Mouse (Mus musculus) testis, postnatal 10 days (tissue): ENCODE data around the gene Aldh3b3.

Experiments used
- DNase-seq: peaks from one replicate; pipeline ENCODE4 v3.0.0; 2021; ENCODE audit warnings: low spot score

The Aldh3b3 gene

GRCm38 (mm10) chr19:4001752-4002151, 43.3 kb downstream of the Aldh3b3 start:
- DNase-seq = peak; percentile 38

GRCm38 (mm10) chr19:4003112-4003511, 44.7 kb downstream of the Aldh3b3 start, which contains the start of gene Doc2g:
Doc2g (plus strand) TSS chr19:4003313.
- no peak for DNase-seq

- DNase-seq = peak; percentile 41
Measured at GRCm38 (mm10) chr19:4003641-4004040, 45.2 kb downstream of the Aldh3b3 start.

DNA sequence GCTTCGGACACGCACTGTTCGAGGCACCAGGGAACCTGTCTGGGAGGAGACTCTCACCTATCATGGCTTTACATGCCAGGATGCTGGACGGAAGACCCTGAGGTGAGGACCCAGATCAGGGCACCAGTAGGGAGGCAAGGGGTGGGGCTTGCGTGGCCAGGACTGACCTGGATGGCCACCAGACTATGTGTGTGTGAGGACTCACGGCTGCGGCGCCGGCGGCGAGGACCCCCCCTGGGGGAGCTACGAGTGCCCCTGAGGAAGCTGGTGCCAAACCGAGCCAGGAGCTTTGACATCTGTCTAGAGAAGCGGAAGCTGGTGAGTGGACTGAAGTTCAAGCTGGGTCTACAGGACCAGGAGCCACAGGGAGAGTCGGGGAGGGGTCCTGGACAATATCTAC, 45.9 kb downstream of the Aldh3b3 start:
- DNase-seq = peak; percentile 46

DNA sequence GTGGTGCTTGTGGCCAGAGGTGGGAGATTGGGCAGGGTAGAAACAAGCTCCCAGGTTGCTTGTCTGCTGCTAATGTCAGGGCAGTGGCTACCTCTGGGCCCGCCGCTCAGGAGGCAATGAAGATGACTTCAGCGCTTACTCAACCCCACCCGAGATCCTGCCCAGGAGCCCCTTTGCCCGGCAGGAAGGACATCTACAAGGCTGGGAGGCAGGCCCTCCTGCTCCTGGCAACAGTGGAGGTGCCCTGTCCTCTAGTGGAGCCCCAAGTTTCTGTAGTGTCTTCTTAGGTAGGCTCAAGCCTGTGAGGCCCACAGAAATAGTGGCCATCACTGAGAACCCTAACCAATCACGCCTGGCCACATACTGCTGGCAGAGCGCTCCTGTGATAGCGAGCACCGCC, 46.6 kb downstream of the Aldh3b3 start:
- peak; percentile 36 for DNase-seq

GRCm38 (mm10) chr19:4005971-4006370, 47.5 kb downstream of the Aldh3b3 start:
- peak; percentile 39 for DNase-seq

DNA sequence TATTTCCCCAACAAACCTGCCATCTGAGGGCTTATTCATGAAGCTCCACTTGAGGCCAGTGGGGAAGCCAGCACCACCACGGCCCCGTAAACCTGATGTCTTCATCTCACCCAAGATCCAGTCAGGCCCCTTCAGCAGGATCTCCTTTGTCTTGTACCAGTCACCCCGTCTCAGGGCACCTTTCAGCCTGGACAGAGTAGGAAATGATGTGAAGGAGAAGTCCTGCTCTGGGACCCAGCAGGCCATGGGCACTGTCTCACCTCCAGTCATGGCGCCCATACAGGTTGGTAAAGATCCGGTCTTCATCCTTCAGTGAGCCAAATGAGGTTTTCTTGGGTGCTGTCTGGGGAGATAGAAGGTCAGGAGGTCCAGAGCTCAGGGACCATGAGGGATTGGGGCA, 52.6 kb downstream of the Aldh3b3 start:
- DNase-seq = no peak

DNA sequence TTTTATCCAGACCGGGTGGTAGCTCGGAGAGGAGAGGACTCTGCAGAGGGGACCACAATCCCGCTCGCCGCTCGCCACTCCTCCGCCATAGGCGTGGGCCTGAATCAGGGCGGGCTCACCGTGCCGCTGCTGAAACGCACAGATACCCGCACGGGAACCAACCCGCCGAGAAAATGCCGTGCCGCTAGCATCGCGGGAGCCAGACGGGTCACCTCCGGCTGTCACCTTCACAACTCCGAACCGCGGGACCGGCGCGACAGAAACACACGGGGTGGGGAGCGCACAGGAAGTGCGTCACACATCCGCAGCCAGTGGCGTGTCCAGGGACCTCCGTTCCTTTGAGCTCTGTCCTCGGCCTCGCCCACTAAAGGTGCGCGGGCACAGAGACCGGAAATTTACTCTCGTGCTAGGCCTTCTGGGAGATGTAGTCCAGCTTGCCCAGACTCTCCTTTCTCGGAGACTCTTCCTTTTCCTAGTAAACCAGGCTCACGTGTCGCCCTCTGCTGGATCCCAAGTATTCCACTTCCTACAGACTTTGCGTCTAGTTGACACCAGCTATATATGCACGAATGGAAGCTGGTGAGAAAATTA, 54.1 kb downstream of the Aldh3b3 start, which contains the start of gene Ndufv1:
TSS of gene Ndufv1 (minus strand) at position 375 of the 591 bp plus-strand sequence.
- DNase-seq = peak; percentile 95

DNA sequence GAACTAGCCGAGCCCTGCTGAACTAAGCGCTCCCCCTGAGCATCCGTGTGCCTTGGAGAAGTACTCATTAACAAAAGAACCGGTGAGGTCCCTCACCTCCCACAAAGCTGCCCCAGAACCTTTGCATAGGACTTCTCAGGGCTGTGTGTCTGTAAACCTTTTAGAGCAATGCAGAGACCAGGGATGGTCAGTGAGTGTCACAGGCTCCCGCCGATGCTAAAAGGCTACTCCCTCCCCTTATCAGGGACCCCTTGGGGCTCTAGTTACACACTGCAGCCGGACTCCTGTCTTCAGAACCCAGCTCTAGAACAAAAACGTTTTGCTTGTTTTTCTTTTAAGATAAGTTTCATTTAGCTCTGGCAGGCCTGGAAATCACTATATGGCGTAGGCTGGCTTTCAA, 54.6 kb downstream of the Aldh3b3 start:
- DNase-seq = no peak

DNA sequence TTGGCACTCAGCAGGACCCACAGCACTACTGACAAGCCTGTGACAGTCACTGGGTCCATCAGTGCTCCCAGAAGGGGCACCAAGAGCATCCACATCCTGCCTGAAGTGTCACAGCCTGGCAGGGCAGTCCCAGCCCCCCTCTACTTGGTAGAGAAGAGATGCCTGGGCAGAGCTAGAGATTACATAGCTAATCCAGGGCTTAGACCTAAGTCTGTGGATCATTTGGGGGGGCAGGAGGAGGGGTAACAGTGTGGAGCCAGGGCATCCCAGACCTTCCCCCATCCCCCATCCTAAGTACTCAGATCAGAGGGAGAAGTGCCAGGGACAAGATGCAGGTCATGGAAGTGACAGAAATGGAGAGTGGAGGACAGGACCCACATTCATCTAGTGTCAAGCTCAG, 56.4 kb downstream of the Aldh3b3 start:
- DNase-seq = no peak

DNA sequence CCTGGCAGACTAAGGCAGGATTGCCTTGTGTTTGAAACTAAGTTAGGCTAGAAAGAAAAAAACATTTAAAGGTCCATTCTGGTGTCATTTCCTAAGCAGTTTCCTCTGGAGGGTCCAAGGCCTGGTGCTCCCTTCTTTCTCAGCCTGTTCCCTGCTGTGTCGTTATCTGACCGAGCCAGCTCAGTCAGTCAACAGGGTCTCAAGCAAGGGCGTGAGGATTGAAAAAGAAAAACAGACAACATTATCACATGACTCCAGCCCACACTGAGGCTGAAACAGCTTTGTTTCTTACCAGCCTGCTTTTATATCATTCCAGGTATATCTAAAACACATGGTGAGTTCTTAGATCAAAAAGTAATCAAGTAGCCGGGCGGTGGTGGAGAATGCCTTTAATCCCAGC, 57.2 kb downstream of the Aldh3b3 start:
- DNase-seq = no peak

DNA sequence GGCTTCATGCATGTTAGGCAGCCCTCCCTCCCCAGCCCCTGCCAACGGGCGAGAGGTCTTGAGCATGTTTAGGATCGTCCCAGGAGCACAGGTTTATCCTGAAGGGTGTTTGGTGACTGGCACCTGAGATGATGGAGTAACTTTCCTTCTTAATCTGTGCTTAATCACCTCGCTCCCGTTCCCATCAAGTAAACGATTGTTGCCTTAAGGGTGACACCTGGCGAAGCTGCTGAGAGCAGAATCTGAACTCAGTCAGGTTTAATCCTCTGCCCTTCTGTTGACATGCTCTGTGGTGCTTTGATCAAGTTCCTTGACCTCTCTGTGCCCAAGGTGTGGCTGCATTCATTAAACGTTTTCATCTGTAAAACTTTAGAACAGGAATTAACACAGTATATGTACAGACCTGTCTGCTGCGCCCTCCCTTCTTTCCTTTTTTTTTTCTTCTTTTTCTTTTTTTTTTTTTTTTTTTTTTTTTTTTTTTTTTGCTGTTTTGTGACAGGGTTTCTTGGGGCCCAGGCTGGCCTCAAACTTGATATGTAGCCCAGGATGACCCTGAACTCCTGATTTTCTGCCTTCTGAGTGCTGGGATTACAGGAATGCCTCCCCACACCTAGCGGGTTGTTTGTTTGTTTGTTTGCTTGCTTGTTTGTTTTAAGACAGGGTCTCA, 59.6 kb downstream of the Aldh3b3 start:
- no peak for DNase-seq

- peak; percentile 86 for DNase-seq
Measured at GRCm38 (mm10) chr19:4018743-4019583, 60.5 kb downstream of the Aldh3b3 start.
